Mouse (Mus musculus): ENCODE results near the gene Trim69. TPM values are rescaled to one million over a fixed set of nuclear protein-coding genes. Genes with fewer than 3 reads are reported as not detected.

The Trim69 gene
- polyA plus RNA-seq (2021), result 0.14 TPM

- no peaks in the 10 kb centered on the region for H3K27me3 ChIP-seq
- ChIA-PET POLR2A (no interaction called here), CTCF (interaction anchor here (0.6 to 1.5 kb wide), 9 partner anchors 9 to 133 kb away, joined by 3 to 7 read pairs (median 3); partner anchors contain the start of gene Spg11)
- TF ChIP-seq CTCF (IDR thresholded peaks at IDR 0.05), result peak; percentile 81
- ATAC-seq (peak; percentile 82), DNase-seq (ENCODE audit: low read depth, low spot score) (no peak)
- in situ Hi-C loops (cut with MboI; ENCODE audit: low pct_unique_long_range_greater_than_20kb), result loop anchor here (5.0 kb wide), 1 partner anchor 88 kb away; no protein-coding TSS in a partner anchor
These were observed at the start of gene Trim69 for GRCm38 (mm10) chr2:122160680-122161079. Gene Trim69 (plus strand): TSS chr2:122160700.

DNA sequence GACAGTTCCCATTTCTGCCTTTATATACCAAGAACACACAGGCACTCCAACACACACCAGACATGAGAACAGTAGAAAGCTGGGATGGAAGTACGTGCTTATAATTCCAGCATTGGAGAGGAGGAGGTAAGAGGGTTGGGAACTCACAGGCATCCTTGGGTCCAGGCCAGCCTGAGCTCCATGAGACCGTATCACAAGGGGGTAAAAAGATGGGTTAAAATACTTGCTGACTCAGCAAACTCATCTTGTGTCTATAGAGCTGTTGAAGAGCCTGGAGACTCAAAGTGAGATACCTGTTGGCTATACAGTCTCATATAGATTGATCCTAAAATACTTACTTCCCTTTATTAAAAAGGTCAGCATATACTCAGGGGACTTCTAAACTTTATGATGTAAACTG, 43.6 kb upstream of the Trim69 start:
- H3K27me3 ChIP-seq, result no peaks in the 10 kb centered on the region
- TF ChIP-seq CTCF (IDR thresholded peaks at IDR 0.05), result no peak
- ChIA-PET CTCF (no interaction called here), POLR2A (no interaction called here)
- no peak for ATAC-seq
- in situ Hi-C loops (cut with MboI; ENCODE audit: low pct_unique_long_range_greater_than_20kb), result loop anchor here (5.0 kb wide), 1 partner anchor 35 kb away; no protein-coding TSS in a partner anchor
- no peak for DNase-seq (ENCODE audit: low read depth, low spot score)

- ATAC-seq, result peak; percentile 95
- ChIA-PET CTCF (interaction anchor here (0.9 kb wide), 1 partner anchor 42 kb away, joined by 3 read pairs; the partner anchor contains the start of gene Trim69), POLR2A (interaction anchor here (1.2 kb wide), 1 partner anchor 30 kb away, joined by 10 read pairs; the partner anchor contains the start of gene B2m)
- H3K27me3 ChIP-seq, result no peaks in the 10 kb centered on the region
- in situ Hi-C loops (cut with MboI; ENCODE audit: low pct_unique_long_range_greater_than_20kb), result loop anchor here (5.0 kb wide), 1 partner anchor 34 kb away; no protein-coding TSS in a partner anchor
- TF ChIP-seq CTCF (IDR thresholded peaks at IDR 0.05), result no peak
- DNase-seq (ENCODE audit: low read depth, low spot score), result peak; percentile 71
These were observed 42.2 kb upstream of the Trim69 start, which contains the start of gene Spg11 for GRCm38 (mm10) chr2:122117961-122118958. Gene Spg11 (minus strand): TSS chr2:122118386.

DNA sequence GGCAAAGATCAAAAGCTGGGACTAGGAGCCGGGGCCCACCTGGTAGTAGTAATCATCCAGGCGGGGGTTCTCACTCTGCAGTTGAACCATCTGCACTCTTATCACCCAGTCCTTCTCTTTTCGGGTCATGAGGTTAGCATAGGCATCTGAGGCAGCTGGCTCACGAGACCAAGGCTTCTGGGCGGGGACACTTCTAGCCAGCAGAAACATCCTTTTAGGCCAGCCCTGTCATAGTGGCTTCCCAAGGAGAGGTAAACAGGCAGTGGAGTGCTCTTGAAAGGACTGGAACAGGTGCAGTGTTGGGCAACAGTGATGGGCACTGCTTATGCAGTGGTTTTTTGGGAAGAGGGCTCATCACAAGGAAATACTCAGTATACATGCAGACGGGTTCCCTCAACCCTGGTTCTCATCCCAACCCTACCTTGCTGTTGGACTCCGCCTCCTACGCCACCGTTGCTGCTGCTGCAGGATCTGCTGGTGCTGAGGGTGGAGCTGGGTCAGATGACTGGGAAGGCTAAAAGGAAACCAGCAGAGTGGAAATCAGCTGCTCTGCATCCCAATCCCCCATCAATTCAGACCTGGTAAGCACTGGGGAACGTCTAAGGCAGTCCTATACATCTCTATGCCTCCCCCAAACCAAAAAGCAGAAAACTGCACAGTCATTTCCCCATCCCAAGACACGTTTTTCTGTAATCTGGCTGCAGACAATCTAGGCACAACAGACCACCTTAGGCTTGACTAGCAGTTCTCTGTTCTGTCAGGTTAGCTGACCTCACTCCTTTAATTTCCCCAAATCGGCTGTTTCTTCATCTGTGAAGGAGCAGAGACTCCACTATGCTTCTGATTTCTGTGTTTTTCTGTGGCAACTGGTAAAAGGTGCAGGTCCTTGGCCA, 34.6 kb upstream of the Trim69 start:
- ChIA-PET CTCF (interaction anchor here (0.9 to 1.7 kb wide), 2 partner anchors 11 to 34 kb away, joined by 3 to 4 read pairs; partner anchors contain the start of gene Trim69), POLR2A (no interaction called here)
- no peak for DNase-seq (ENCODE audit: low read depth, low spot score)
- TF ChIP-seq CTCF (IDR thresholded peaks at IDR 0.05), result no peak
- in situ Hi-C loops (cut with MboI; ENCODE audit: low pct_unique_long_range_greater_than_20kb), result no loop called here
- no peak for ATAC-seq
- H3K27me3 ChIP-seq, result no peaks in the 10 kb centered on the region

- no peak for ATAC-seq
- ChIA-PET POLR2A (no interaction called here), CTCF (interaction anchor here (1.7 kb wide), 1 partner anchor 33 kb away, joined by 4 read pairs; the partner anchor contains the start of gene Trim69)
- TF ChIP-seq CTCF (IDR thresholded peaks at IDR 0.05), result no peak
- H3K27me3 ChIP-seq, result no peaks in the 10 kb centered on the region
- in situ Hi-C loops (cut with MboI; ENCODE audit: low pct_unique_long_range_greater_than_20kb), result no loop called here
- DNase-seq (ENCODE audit: low read depth, low spot score), result no peak
These were observed 33.6 kb upstream of the Trim69 start for GRCm38 (mm10) chr2:122126765-122127347.

- H3K27me3 ChIP-seq, result no peaks in the 10 kb centered on the region
- ChIA-PET POLR2A (no interaction called here), CTCF (interaction anchor here (1.7 kb wide), 1 partner anchor 32 kb away, joined by 4 read pairs; the partner anchor contains the start of gene Trim69)
- no peak for TF ChIP-seq CTCF (IDR thresholded peaks at IDR 0.05)
- DNase-seq (ENCODE audit: low read depth, low spot score), result peak; percentile 49
- ATAC-seq, result peak; percentile 85
- in situ Hi-C loops (cut with MboI; ENCODE audit: low pct_unique_long_range_greater_than_20kb), result no loop called here
These were observed 32.9 kb upstream of the Trim69 start for GRCm38 (mm10) chr2:122127635-122128034.

DNA sequence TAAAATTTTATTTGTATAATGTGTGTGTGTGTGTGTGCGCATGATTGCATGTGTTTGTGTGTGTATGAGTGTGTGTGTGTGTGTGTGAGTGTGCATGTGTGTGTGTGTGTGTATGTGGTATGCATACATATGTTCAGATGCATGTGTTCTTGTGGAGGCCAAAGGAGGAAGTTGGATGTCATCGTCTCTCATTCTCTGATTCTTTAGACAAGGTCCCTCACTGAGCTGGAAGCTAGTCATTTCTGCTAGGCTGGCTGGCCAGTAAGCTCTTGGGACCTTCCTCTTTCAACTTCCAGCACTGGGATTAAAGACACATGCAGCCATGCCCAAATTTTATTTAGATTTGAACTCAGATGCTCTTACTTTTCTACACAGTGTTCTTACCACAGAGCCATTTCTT, 28.4 kb upstream of the Trim69 start:
- TF ChIP-seq CTCF (IDR thresholded peaks at IDR 0.05), result no peak
- DNase-seq (ENCODE audit: low read depth, low spot score) (no peak), ATAC-seq (no peak)
- ChIA-PET POLR2A (no interaction called here), CTCF (interaction anchor here (1.1 to 2.0 kb wide), 2 partner anchors 12 to 28 kb away, joined by 3 to 5 read pairs; partner anchors contain the start of gene Trim69)
- in situ Hi-C loops (cut with MboI; ENCODE audit: low pct_unique_long_range_greater_than_20kb), result no loop called here
- H3K27me3 ChIP-seq, result peaks cover 4% of the 10 kb centered on the region

DNA sequence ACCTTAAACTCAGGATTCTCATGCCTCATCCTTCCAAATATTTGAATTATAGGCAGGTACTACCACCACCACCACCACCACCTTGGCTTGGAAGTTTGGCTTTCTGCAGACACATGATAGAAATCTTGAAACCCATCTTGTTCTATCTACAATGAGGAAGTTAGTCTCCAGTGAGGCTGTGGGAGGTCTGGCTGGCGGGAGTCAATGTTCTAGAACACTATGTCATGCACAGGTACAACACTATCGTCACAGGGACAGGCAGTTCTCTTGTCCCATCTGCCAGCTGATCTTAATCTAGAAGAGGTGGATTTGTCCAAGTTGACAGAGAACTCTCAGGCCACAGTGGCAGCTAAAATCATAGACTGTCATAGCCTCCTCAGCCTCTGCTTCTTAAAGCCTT, 27.9 kb upstream of the Trim69 start:
- TF ChIP-seq CTCF (IDR thresholded peaks at IDR 0.05), result no peak
- in situ Hi-C loops (cut with MboI; ENCODE audit: low pct_unique_long_range_greater_than_20kb), result no loop called here
- ChIA-PET POLR2A (no interaction called here), CTCF (interaction anchor here (1.1 to 2.0 kb wide), 2 partner anchors 11 to 28 kb away, joined by 3 to 5 read pairs; partner anchors contain the start of gene Trim69)
- peaks cover 5% of the 10 kb centered on the region for H3K27me3 ChIP-seq
- ATAC-seq, result no peak
- no peak for DNase-seq (ENCODE audit: low read depth, low spot score)

- in situ Hi-C loops (cut with MboI; ENCODE audit: low pct_unique_long_range_greater_than_20kb), result no loop called here
- CTCF ChIA-PET, result interaction anchor here (0.9 kb wide), 1 partner anchor 13 kb away, joined by 3 read pairs; no protein-coding TSS in a partner anchor
These were observed 22.5 kb upstream of the Trim69 start for GRCm38 (mm10) chr2:122137839-122138465.

More at GRCm38 (mm10) chr2:122137839-122138465, 22.5 kb upstream of the Trim69 start:
- DNase-seq (ENCODE audit: low read depth, low spot score) (no peak), ATAC-seq (no peak)
- POLR2A ChIA-PET, result interaction anchor here (0.6 kb wide), 1 partner anchor 231 kb away, joined by 4 read pairs; no protein-coding TSS in a partner anchor
- H3K27me3 ChIP-seq, result peaks cover 5% of the 10 kb centered on the region
- no peak for TF ChIP-seq CTCF (IDR thresholded peaks at IDR 0.05)
